Mouse (Mus musculus) megakaryocyte progenitor cell, adult 5-6 weeks (primary cell): ENCODE measurements around the gene Slc6a4. TPM values are rescaled to one million over a fixed set of nuclear protein-coding genes. Genes with fewer than 3 reads are reported as not detected.
"Not testable (repeated sequence)": the region's sequence is repeated elsewhere in the genome, so short reads cannot be mapped to it uniquely, and the experiment has no call there.

Experiments used
- ATAC-seq: replicated peaks from 2 replicates; pipeline ENCODE4 v1.8.0; 2016; ENCODE audit warnings: mild to moderate bottlenecking, moderate TSS enrichment, inconsistent platforms; ENCODE audit not compliant: poor library complexity
- total RNA-seq, 2 experiments: library from RNA; stranded (forward) in 1 of 2; stranded (reverse) in 1 of 2; fragments of 157-497, 149-512 nt in 1 of 2; fragments of 200-1000 nt in 1 of 2; gene quantifications; 2 replicates each; pipeline versions ENCODE4 v1.2.3 to v1.2.4; 2015 to 2017

Gene Slc6a4
- total RNA-seq, 2 experiments from 2014 or later, result not detected

DNA sequence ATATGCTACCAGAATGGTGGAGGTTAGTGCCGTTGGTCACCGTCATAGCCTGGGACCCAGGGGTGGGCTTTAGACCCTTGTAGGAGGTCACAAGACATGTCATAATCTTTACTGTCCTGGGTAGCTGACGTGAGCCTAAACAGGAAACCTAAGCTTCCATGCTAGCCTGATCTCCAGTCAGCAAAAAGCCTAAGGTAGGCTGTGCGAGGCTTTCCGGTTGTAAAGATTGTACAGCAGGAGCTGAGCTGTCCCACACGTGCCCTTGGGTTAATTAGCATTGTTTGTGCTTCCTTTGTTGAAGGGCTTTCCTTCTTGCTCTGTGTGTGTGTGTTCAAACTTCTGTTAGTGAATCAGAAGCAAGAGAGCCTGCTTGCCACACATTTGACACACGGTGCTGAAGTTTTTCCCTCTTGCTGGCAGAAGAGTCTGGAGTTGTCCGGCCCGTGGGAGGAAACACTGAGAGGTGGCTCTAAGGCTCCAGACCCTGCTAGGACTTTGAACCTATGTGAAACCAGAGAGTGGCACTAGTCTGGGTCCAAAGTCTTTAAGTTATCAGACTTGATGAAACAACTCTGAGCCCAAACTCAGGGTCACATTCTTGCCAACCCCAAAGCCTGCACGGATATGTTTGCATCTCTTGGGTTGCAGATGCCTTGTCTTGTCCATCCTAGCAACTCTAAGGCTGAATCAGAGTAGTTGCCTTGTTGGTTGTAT, 12.5 kb downstream of the Slc6a4 start:
- no peak for ATAC-seq

DNA sequence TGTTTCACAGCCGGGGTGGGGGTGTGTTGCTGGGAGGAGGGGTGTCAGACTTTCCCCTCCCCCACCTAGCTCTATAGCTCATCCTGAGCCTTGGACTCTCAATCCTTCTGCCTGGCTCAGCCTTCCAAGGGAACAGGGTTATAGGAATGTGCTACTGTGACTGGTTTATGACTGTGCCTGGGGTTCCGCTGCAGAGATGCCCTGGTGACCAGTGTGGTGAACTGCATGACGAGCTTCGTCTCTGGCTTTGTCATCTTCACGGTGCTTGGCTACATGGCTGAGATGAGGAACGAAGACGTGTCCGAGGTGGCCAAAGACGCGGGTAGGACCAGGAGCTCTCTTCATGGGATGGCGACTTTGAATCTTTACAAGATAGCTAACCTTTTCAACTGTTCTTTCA, 19.6 kb downstream of the Slc6a4 start:
- ATAC-seq, result 0 out of 2 replicates have a peak, but pooled peaks have one; percentile 31

- no peak for ATAC-seq
Measured at GRCm38 (mm10) chr11:77019539-77019938, 21.1 kb downstream of the Slc6a4 start.

- ATAC-seq, result no peak
Measured at GRCm38 (mm10) chr11:77021749-77022396, 23.5 kb downstream of the Slc6a4 start.

DNA sequence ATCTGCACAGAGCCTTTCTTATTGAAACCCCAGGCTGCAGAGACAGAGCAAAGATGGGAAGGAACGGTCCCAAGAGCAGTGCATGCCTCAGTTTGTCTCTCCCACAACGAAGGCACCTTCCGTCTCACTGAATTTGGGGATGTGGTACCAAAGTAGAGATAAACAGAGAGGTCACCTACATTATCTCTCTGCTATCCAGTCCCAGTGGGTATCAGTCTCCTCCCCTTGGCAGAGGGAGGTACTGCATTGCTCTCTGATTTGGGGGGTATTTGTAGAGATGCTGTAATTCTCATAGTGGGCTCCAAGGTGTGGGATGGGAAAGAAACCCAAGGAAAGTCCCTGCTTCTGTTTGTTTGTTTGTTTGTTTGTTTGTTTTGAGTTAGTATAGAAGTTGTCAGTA, 28.2 kb downstream of the Slc6a4 start:
- ATAC-seq, result no peak

DNA sequence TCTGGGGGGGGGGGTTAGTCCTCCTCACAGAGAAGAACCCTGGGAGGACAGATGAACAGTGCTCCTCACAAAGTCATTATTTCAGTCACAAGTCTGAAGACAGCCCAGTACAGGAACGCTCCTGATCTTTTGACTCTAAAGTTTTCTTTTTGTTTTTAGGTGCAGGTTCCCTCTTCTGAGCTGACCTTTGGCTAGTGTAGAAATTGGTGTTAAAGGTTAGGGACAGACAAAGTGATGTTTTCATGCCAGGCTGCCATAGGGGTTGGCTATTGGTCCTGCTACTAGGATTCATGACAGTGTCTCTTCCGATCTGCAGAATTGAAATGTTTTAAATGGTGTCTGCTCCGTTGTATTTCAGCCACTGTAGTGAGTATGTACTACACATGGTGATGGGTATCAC, 29.8 kb downstream of the Slc6a4 start:
- no peak for ATAC-seq

DNA sequence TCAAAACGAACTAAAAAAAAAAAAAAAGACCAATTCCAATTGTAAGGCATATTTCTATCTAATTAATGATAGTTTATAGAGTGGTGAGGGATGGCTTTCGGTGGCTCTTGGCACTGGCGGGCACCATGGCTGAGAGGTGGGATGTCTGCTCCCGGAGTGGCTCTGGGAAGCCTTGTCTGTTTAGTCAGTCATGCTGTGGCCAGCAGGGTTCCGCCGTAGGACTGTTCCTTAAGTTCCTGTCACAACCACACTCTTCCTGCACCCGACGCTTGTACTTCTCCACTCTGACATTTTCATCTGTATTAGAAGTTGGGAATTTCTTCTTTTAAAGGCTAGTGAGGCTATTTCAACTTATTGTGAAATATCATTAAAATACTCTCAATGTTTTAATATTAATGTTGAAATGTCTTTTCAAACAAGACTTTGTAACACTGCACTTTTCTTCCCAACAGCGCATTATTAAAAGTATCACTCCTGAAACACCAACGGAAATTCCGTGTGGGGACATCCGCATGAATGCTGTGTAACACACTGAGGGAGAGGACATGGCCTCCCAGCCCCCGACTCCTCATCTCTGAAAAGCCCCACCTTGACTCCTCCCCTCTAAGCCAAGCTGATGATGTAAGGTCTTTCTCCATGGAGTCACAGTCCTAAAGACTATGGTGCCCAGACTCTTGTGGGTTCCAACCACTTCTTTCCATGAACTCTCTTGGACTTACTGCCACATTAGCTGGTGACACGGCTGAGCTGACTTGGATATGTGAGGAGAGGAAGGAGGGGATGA, 32.9 kb downstream of the Slc6a4 start:
- ATAC-seq, result peak; percentile 57

- ATAC-seq, result no peak
Measured at GRCm38 (mm10) chr11:77041891-77042290, 43.5 kb downstream of the Slc6a4 start.

DNA sequence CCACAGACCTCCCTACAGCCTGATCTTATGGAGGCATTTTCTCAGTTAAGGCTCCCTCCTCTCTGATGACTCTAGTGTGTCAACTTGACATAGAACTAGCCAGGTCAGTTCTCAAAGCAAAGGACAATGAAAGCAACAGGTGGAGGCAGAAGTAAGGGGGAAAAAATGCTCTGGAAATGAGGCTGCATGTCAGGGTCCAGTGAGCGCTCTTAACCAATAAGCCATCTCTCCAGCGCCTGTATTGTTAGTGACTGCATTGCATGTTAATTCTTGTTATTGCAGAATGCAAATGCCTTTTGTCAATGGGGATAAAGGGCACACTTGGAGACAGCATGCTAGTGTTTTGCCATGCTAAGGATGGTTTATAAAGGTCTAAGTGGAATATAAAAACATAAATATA, 44.4 kb downstream of the Slc6a4 start:
- ATAC-seq, result no peak

GRCm38 (mm10) chr11:77061951-77062350, 63.5 kb downstream of the Slc6a4 start:
- no peak for ATAC-seq

- ATAC-seq, result no peak
Measured at GRCm38 (mm10) chr11:77063406-77063805, 65.0 kb downstream of the Slc6a4 start.

- ATAC-seq, result no peak
Measured at GRCm38 (mm10) chr11:77068825-77069224, 70.4 kb downstream of the Slc6a4 start.

DNA sequence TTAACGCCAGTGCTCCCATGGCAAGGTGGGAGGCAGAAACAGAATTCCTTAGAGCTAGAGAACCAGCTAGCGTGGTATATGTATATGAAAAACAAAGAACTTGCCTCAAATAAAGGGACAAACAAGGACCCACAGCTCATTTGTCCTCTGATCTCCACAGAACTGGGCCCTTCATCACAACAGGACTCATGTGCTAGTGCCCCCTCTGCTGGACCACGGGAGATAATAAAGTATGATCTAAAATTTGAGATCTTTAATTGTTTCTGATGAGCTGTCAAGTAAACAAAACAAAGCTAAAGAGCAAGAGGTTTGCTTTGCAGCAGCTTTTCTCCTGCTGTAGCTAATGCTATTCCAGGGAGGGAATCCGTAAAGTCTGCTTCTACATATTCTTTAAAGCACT, 72.3 kb downstream of the Slc6a4 start:
- no peak for ATAC-seq

- not testable (repeated sequence) for ATAC-seq
Measured at GRCm38 (mm10) chr11:77077331-77077730, 78.9 kb downstream of the Slc6a4 start.

DNA sequence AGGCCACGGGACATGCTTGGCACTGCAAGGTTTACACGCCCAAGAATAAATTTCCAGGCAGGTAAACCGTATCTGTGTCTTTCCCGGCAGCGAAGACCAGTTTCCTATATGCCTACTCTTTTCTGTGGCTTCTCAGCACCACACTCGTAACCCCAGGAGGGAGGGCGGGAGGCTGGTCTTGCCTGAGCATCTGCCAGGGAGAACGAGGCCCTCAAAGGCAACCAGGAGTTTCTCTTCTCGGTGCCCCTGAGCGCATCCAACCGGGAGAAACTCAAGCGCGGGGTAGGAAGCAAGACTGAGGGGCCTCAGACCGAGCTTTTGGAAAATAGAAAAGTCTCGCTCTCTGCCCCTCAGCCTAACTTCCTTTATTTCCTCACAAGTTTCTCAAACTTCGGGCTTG, 79.4 kb downstream of the Slc6a4 start:
- peak; percentile 6; the same call in 1 of the 2 replicates for ATAC-seq

DNA sequence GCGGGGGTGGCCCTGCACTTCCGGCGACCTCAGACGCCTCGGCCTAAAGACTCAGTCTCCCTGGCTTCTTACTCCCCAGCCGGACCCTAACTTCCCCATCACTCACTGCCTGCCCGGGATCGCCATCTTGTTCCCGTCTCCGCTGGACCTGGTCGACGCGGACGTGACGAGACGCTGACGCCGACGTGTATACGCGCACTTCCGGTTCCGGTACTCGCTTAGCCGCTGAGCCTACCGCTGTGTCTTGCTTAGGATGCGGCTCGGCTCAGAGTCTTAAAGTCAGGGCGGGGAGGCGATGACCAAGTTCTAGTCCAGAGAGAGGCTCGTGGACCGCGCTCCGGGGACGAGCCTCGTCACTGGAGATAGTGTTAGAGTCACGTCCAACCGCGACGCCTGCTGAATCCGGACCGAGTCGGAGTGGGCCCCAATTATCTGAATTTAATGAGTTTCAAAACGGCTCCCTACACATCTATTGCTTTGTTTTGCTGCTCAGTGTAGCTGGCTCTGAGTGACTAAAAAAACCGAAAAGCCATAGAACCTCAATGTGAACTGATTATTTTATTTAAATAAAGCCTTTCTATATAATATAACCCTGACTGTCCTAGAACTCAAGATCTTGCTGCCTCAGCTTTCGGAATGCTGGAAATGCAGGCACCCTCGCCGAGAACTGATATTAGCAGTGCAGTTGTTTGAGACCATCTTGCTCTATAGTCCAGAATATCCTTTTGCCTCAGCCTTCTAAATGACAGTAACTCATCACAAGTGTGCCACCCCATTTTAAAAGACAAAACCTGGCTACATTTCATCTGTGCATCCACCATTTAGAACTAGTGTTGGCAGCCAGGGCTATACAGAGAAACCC, 80.1 kb downstream of the Slc6a4 start, which contains the start of gene Nsrp1:
Gene Nsrp1 (minus strand): TSS at position 163 of the 862 bp plus-strand sequence.
- ATAC-seq, result peak; percentile 100

DNA sequence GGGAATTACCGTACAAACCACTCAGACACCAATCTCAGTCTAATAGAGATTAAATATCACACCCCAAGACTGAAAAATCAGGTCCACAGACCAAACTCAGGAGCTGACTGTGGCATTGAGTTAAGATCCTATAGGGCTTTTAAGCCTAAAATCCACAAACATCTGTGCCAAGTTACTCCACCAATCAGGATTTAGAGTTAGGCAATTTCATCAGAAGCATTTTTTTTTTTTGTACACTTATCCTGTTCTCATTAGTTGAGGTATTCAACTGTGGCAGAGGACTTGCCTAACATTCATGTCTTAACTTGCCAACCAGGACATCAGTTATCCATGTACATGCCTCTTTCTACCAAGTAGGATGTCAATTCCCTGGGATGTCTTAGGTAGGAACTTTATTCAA, 81.0 kb downstream of the Slc6a4 start:
- ATAC-seq, result no peak
